Mouse (Mus musculus) intestine, embryonic 15.5 days (tissue): Measurements from ENCODE around the gene Tmem184b. TPM values are rescaled to one million over a fixed set of nuclear protein-coding genes. Genes with fewer than 3 reads are reported as not detected.
A peak's percentile ranks its signal among the peaks of the same experiment; 100 is the strongest.

Source experiments
- ATAC-seq: fragments of 200-750 bp; cut with Nextera tagmentation; 2 replicates; pipeline ENCODE4 v1.8.0; 2017; ENCODE audit warnings: moderate TSS enrichment, moderate library complexity
- H3K27ac ChIP-seq: fragments of 300-500 bp; sonication (generic); 2 replicates; pipeline ENCODE4 v1.5.1; 2015; ENCODE audit warnings: mild to moderate bottlenecking, inconsistent platforms
- H3K27me3 ChIP-seq: fragments of 300-500 bp; sonication (generic); replicated peaks from 2 replicates; pipeline ENCODE4 v1.6.1; 2015; ENCODE audit warnings: inconsistent platforms
- H3K36me3 ChIP-seq: fragments of 300-500 bp; sonication (generic); 2 replicates; pipeline ENCODE4 v1.6.1; 2015; ENCODE audit warnings: inconsistent platforms
- H3K4me1 ChIP-seq: fragments of 300-500 bp; sonication (generic); replicated peaks from 2 replicates; pipeline ENCODE4 v1.6.1; 2015; ENCODE audit warnings: inconsistent platforms
- H3K4me2 ChIP-seq: fragments of 300-500 bp; sonication (generic); replicated peaks from 2 replicates; pipeline ENCODE4 v1.6.1; 2015; ENCODE audit warnings: mild to moderate bottlenecking, inconsistent platforms
- H3K4me3 ChIP-seq: fragments of 300-500 bp; sonication (generic); replicated peaks from 2 replicates; pipeline ENCODE4 v1.5.1; 2015; ENCODE audit warnings: inconsistent platforms
- H3K9ac ChIP-seq: fragments of 300-500 bp; sonication (generic); 2 replicates; pipeline ENCODE4 v1.6.1; 2015; ENCODE audit warnings: inconsistent platforms
- H3K9me3 ChIP-seq: fragments of 300-500 bp; sonication (generic); 2 replicates; pipeline ENCODE4 v1.6.1; 2016; ENCODE audit warnings: inconsistent platforms
- WGBS: fragments of 180-500 bp; shearing (Covaris S2); methylation state at CpG from one replicate; pipeline ENCODE4 v1.1.7; 2015; 5-methylcytosine and 5-hydroxymethylcytosine counted together
- polyA plus RNA-seq: library from polyadenylated mRNA; unstranded; fragments of >200 nt; fragmentation: Nextera tagmentation; extraction: Ambion mirVana; gene quantifications from 2 replicates; pipeline ENCODE4 v1.2.1, GENCODE M21; 2015

Gene Tmem184b
- polyA plus RNA-seq = 49.4 and 51.0 TPM in 2 replicates

GRCm38 (mm10) chr15:79402836-79403762, at the start of gene Tmem184b:
TSS of gene Tmem184b (minus strand) at chr15:79403569.
- H3K4me3 ChIP-seq = peak within 1 kb of the TSS; percentile 91
- peak within 1 kb of the TSS; percentile 77 for H3K27ac ChIP-seq
- H3K4me1 ChIP-seq = peaks cover 42% of the 10 kb centered on the region
- H3K36me3 ChIP-seq = no peaks in the 10 kb centered on the region
- H3K9ac ChIP-seq = peak within 1 kb of the TSS; percentile 93
- peak within 1 kb of the TSS; percentile 90 for H3K4me2 ChIP-seq
- peak; percentile 95 for ATAC-seq
- H3K9me3 ChIP-seq = no peaks in the 10 kb centered on the region
- WGBS = under 1% methylated on average over 90 of the region's 90 CpGs
- no peaks in the 10 kb centered on the region for H3K27me3 ChIP-seq

GRCm38 (mm10) chr15:79448041-79448440, 44.7 kb upstream of the Tmem184b start:
- H3K4me2 ChIP-seq = no peak overlapping the region
- 94% methylated on average over 3 of the region's 3 CpGs for WGBS
- H3K36me3 ChIP-seq = no peaks in the 10 kb centered on the region
- no peak overlapping the region for H3K4me3 ChIP-seq
- H3K27me3 ChIP-seq = no peaks in the 10 kb centered on the region
- H3K9ac ChIP-seq = no peak overlapping the region
- H3K27ac ChIP-seq = no peak overlapping the region
- no peaks in the 10 kb centered on the region for H3K9me3 ChIP-seq
- H3K4me1 ChIP-seq = no peaks in the 10 kb centered on the region
- no peak for ATAC-seq

- no peak overlapping the region for H3K9ac ChIP-seq
- H3K4me3 ChIP-seq = no peak overlapping the region
- H3K27me3 ChIP-seq = no peaks in the 10 kb centered on the region
- H3K4me2 ChIP-seq = no peak overlapping the region
- H3K27ac ChIP-seq = no peak overlapping the region
- no peaks in the 10 kb centered on the region for H3K36me3 ChIP-seq
- ATAC-seq = no peak
- no peaks in the 10 kb centered on the region for H3K9me3 ChIP-seq
- H3K4me1 ChIP-seq = peaks cover 6% of the 10 kb centered on the region
- 79% methylated on average over 8 of the region's 8 CpGs for WGBS
Observed at GRCm38 (mm10) chr15:79445786-79446654, 42.7 kb upstream of the Tmem184b start.

- Histone ChIP-seq H3K9me3 (no peaks in the 10 kb centered on the region), H3K27ac (no peak overlapping the region), H3K27me3 (no peaks in the 10 kb centered on the region), H3K4me2 (no peak overlapping the region), H3K4me1 (peaks cover 26% of the 10 kb centered on the region), H3K9ac (no peak overlapping the region), H3K36me3 (no peaks in the 10 kb centered on the region), H3K4me3 (no peak overlapping the region)
- ATAC-seq = no peak
- WGBS = 66% methylated on average over 6 of the region's 7 CpGs
Observed at GRCm38 (mm10) chr15:79443856-79444410, 40.6 kb upstream of the Tmem184b start.

GRCm38 (mm10) chr15:79442961-79443518, 39.7 kb upstream of the Tmem184b start:
- Histone ChIP-seq H3K36me3 (0 out of 2 replicates have a peak, but pooled peaks cover 6% of the 10 kb centered on the region), H3K27me3 (no peaks in the 10 kb centered on the region), H3K4me1 (peaks cover 35% of the 10 kb centered on the region), H3K4me2 (no peak overlapping the region), H3K9me3 (no peaks in the 10 kb centered on the region), H3K27ac (no peak overlapping the region), H3K9ac (no peak overlapping the region), H3K4me3 (no peak overlapping the region)
- no peak for ATAC-seq
- WGBS = 82% methylated on average over 9 of the region's 9 CpGs

GRCm38 (mm10) chr15:79442257-79442611, 38.9 kb upstream of the Tmem184b start:
- Histone ChIP-seq H3K9ac (peak overlapping the region; percentile 96), H3K4me2 (peak overlapping the region; percentile 68), H3K36me3 (0 out of 2 replicates have a peak, but pooled peaks cover 12% of the 10 kb centered on the region), H3K4me3 (peak overlapping the region; percentile 95), H3K27ac (peak overlapping the region; percentile 93), H3K9me3 (no peaks in the 10 kb centered on the region), H3K27me3 (no peaks in the 10 kb centered on the region), H3K4me1 (peaks cover 43% of the 10 kb centered on the region)
- ATAC-seq = peak; percentile 29
- 5% methylated on average over 6 of the region's 6 CpGs for WGBS

GRCm38 (mm10) chr15:79441331-79442256, 38.2 kb upstream of the Tmem184b start:
- H3K4me2 ChIP-seq = peak overlapping the region; percentile 68
- peaks cover 50% of the 10 kb centered on the region for H3K4me1 ChIP-seq
- under 1% methylated on average over 79 of the region's 107 CpGs for WGBS
- peak overlapping the region; percentile 96 for H3K9ac ChIP-seq
- peak; percentile 81 for ATAC-seq
- H3K4me3 ChIP-seq = peak overlapping the region; percentile 95
- H3K27ac ChIP-seq = peak overlapping the region; percentile 93
- no peaks in the 10 kb centered on the region for H3K27me3 ChIP-seq
- H3K36me3 ChIP-seq = 0 out of 2 replicates have a peak, but pooled peaks cover 17% of the 10 kb centered on the region
- no peaks in the 10 kb centered on the region for H3K9me3 ChIP-seq

- peak overlapping the region; percentile 95 for H3K4me3 ChIP-seq
- peak overlapping the region; percentile 96 for H3K9ac ChIP-seq
- ATAC-seq = peak; percentile 21; the same call in 1 of the 2 replicates
- 10% methylated on average over 11 of the region's 11 CpGs for WGBS
- no peaks in the 10 kb centered on the region for H3K27me3 ChIP-seq
- 0 out of 2 replicates have a peak, but pooled peaks cover 18% of the 10 kb centered on the region for H3K36me3 ChIP-seq
- peaks cover 58% of the 10 kb centered on the region for H3K4me1 ChIP-seq
- peak overlapping the region; percentile 68 for H3K4me2 ChIP-seq
- peak overlapping the region; percentile 93; the same call in 1 of the 2 replicates for H3K27ac ChIP-seq
- H3K9me3 ChIP-seq = no peaks in the 10 kb centered on the region
Observed at GRCm38 (mm10) chr15:79440651-79441330, 37.4 kb upstream of the Tmem184b start.

- WGBS = 64% methylated on average over 4 of the region's 4 CpGs
- Histone ChIP-seq H3K9ac (0 out of 2 replicates have a peak overlapping the region, but pooled peaks have one; percentile 96), H3K4me3 (peak overlapping the region; percentile 95), H3K4me1 (peaks cover 63% of the 10 kb centered on the region), H3K27ac (no peak overlapping the region), H3K9me3 (no peaks in the 10 kb centered on the region), H3K27me3 (no peaks in the 10 kb centered on the region), H3K4me2 (peak overlapping the region; percentile 68), H3K36me3 (peaks cover 18% of the 10 kb centered on the region; the same call in 1 of the 2 replicates)
- no peak for ATAC-seq
Observed at GRCm38 (mm10) chr15:79440223-79440622, 36.9 kb upstream of the Tmem184b start.

GRCm38 (mm10) chr15:79439386-79439785, 36.0 kb upstream of the Tmem184b start:
- Histone ChIP-seq H3K27ac (no peak overlapping the region), H3K4me1 (peaks cover 64% of the 10 kb centered on the region), H3K36me3 (peaks cover 22% of the 10 kb centered on the region), H3K9me3 (no peaks in the 10 kb centered on the region), H3K4me3 (no peak overlapping the region), H3K9ac (no peak overlapping the region), H3K27me3 (no peaks in the 10 kb centered on the region), H3K4me2 (peak overlapping the region; percentile 68)
- ATAC-seq = no peak
- 63% methylated on average over 4 of the region's 4 CpGs for WGBS
